Mouse (Mus musculus) gonadal fat pad, adult 2 months (tissue): ENCODE results near the gene Gm9958. TPM values are rescaled to one million over a fixed set of nuclear protein-coding genes. Genes with fewer than 3 reads are reported as not detected.

Experiments
- DNase-seq: peaks from one replicate; pipeline ENCODE4 v3.0.0-alpha.2; 2012; ENCODE audit warnings: low read depth
- polyA plus RNA-seq: library from polyadenylated mRNA; depleted of rRNA; stranded (reverse); fragments of >200 nt; gene quantifications from 2 replicates; pipeline ENCODE4 v1.2.3, GENCODE M21; 2012; rRNA removed

The Gm9958 gene
- polyA plus RNA-seq: 2.5 and 3.2 TPM in 2 replicates

GRCm38 (mm10) chr5:90367067-90367303, at the start of gene Gm9958:
Gene Gm9958, plus strand, starts transcription at chr5:90367204.
- no peak for DNase-seq

DNA sequence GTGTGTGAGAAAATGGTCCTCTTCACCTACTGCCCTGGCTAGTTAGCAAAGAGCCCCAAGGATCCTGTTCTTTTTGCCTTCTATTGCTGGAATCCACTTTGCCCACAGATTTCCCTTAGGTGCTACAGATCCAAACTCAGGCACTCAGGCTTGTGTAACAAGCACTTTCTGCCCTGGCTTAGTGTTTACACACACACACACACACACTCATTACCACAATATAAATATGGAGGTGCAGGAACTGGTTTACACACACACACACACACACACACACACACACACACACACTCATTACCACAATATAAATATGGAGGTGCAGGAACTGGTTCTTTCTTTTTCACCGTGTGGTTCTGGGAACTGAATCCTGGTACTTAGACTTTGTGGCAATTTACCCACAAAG, 35.9 kb upstream of the Gm9958 start:
- DNase-seq: no peak

DNA sequence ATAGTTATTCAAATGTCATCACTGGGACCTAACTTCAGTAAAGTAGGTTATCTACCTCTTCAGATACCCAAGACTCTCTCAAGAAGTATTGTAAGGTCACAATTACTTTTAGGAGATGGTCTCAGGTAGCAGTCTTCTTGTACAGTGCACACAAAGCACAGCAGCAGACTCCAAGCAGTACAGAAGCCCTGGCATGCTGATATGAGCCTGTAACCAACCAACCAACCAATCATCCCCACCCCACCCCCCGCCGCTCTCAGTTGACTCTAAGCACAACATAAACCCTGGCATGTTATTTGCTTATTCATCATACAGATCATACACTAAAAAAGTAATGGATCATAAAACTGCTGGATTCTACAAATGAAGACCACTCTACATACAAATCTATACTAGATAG, 34.5 kb upstream of the Gm9958 start:
- DNase-seq: no peak

- no peak for DNase-seq
Measured at GRCm38 (mm10) chr5:90338177-90339091, 28.6 kb upstream of the Gm9958 start.

DNA sequence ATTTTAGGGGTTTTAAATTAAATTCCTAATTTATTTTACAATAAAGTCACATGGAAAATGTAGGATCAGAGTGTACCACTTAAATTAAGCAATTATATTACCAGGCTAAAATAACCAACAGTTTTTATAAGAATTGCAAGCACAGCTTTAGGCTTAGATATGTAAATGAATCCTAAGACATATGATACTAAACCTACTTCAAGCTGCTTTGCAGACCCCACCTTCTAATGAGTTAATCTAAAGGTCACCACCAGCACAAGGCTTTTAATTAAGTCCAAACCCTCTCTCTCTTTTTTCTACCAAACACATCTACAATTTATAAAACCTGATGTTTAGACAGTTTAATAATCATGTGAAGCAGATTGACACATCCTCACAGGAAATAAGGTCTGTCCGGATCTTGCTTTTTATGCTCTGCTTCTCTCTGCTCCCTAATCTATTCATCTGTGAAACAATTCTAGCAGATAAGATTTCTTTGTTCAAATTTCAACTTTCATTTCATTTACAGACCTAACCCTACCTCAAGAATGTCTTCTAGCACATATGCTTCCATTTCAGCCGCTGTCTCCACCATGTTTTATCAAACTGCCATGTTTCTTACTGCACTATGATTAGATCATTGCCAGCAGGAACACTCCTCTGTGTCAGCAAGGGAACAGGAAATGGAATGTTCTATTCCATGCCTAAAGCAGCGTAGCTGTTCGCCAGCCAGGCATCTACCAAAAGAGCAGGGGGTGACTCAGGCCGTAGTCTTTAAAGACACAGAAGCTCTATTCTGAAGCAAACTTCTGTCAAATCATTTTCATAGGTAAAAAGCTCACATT, 27.7 kb upstream of the Gm9958 start:
- no peak for DNase-seq

DNA sequence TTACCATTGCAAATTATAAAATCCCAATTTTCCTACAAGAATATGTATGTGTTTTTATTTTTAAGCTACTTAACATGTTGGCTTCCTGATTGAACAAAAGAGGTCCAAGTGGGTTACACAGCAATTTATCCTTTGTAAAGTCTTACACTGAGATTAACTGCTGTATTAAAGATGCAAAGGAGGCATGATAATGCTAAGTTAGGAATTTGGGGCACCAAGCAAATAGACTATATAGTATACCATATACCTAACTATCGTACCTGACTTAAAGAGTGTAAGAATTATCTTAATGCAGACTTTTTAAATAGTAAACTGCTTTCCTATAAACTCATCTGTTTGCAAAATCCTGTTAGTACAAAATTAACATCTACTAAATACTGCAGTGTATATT, 27.1 kb upstream of the Gm9958 start:
- DNase-seq: no peak

- no peak for DNase-seq
Measured at GRCm38 (mm10) chr5:90340847-90341246, 26.2 kb upstream of the Gm9958 start.

- DNase-seq: no peak
Measured at GRCm38 (mm10) chr5:90346877-90347276, 20.1 kb upstream of the Gm9958 start.

DNA sequence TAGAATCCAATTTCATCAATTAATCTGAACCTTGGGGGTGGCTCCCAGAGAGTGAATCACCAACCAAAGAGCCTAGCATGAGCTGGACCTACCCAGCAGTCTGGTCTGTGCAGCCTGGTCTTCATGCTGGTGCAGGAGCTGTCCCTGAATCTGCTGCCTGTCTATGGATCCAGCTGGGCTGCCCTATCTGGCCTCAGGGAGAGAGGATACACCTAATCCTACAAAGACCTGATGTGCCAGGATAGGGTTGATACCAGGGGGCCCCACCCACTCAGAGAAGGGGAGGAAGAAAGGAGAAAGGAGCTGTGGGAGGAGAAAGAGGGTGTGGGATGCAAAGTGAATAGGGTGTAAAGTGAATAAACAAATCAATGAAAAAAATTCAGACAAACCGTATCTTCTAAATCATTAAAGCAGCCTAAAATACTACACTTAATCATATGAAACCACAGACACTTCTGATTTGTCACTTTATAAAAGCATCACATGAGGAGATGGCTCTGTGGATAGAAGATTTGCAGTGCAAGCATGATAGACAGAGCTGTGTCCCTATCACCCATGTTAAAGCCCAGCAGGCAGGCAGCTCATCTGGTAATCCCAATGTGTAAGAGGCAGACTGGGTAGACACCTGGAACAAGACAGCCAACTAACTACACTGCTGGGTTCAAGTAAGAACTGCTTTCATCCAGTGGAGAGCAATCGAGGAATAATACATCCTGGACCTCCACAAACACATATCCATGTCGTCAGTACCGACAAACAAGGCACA, 13.3 kb upstream of the Gm9958 start:
- DNase-seq: no peak

- no peak for DNase-seq
Measured at GRCm38 (mm10) chr5:90355824-90356223, 11.2 kb upstream of the Gm9958 start.

GRCm38 (mm10) chr5:90364526-90364925, 2.5 kb upstream of the Gm9958 start:
- no peak for DNase-seq

GRCm38 (mm10) chr5:90365141-90365951, 1.7 kb upstream of the Gm9958 start:
- no peak for DNase-seq

DNA sequence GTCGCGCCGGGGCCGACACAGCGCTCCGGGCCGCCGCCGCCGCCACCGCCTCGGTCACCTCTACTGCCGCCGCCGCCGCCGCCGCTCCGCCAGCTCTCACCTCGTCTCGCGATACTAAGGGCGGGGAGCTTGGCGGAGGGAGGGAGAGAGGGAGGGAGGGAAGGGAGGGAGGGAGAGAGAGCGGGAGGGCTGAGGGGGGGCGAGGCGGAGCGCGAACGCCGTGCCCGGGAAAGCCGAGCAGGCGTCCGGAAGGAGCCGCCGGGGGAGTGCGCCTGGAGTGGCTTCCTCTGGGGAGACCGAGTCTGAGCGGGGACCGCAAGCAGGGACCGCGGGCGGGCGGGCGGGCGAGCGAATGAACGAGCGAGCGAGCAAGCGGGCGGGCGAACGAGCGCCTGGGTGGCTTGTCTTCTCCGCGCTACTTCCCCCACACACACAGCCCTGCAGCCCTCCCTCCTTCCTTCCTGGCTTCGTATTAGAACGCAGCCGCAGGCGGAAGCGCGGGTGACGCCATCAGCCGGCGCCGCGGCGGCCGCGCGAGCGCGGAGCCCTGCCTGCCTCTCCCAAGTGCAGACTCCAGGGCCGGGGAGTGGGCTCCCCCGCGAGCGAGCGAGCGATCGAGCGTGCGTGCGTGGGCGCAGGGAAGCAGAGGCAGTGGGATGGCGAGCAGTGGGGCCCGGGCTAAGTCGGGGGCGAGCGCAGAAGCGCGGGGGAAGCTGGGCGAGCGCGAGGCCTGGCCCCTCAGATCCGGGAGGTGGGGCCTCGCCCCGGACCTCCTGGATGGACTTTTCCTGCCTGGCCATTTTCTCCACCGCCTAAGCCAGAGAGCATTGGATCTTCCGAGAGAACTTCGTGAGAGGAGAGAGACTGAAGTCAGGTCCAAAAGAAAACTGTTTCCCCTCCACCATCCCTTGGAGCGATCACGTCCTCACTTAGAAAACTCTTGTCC, 610 bp upstream of the Gm9958 start, which contains the start of gene Ankrd17:
TSS of gene Ankrd17 (minus strand) at position 457 of the 946 bp plus-strand sequence.
- no peak for DNase-seq

DNA sequence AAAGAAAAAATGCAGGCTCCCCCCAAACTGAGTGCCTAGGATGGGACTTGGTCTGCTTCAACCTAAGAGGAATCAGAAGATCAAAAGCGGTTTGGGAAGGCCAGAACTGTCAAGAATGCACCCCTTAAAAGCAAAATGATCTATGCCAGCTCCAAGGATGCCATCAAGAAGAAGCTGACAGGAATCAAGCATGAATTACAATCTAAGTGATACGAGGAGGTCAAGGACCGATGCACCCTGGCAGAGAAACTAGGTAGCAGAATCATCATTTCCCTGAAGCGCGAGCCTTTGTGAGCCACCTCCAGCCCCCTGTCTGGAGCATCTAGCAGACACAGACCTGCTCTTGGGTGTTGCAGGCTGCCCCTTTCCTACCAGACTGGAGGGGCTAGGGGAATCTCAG, 3.4 kb downstream of the Gm9958 start:
- DNase-seq: no peak

GRCm38 (mm10) chr5:90373708-90374107, 6.7 kb downstream of the Gm9958 start:
- no peak for DNase-seq

- no peak for DNase-seq
Measured at GRCm38 (mm10) chr5:90381458-90381857, 14.5 kb downstream of the Gm9958 start.

- no peak for DNase-seq
Measured at GRCm38 (mm10) chr5:90383080-90383479, 16.1 kb downstream of the Gm9958 start.

GRCm38 (mm10) chr5:90393764-90394163, 26.8 kb downstream of the Gm9958 start:
- DNase-seq: no peak

- DNase-seq: no peak
Measured at GRCm38 (mm10) chr5:90394322-90394721, 27.3 kb downstream of the Gm9958 start.

DNA sequence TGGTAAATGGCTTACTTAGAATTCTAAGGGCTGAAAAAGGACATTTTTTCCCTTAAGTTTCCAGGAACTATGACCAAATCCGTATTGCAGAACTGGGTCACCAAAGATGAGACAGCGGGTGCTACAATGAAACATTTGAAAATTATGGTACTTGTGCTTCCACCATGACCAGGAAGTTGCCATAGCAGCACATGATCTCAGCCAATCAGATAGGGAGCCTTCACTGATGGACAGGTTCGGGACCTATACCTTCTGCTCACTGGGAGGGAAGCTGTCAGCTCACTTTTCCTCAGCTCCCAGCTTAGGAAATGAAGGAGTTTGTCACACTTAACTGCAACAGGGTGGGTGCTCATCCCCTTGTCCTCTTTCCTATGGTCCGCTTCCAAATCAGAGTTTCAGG, 29.8 kb downstream of the Gm9958 start:
- no peak for DNase-seq
